Mouse (Mus musculus): Measurements from ENCODE around the gene Ttn.
A peak's percentile ranks its signal among the peaks of the same experiment; 100 is the strongest.

Gene Ttn

GRCm38 (mm10) chr2:76961420-76962044 is 20.8 kb downstream of the Ttn start:
- DNase-seq: no peak

GRCm38 (mm10) chr2:76949774-76950173 is 32.6 kb downstream of the Ttn start:
- no peak for DNase-seq

GRCm38 (mm10) chr2:76938515-76938914 is 43.8 kb downstream of the Ttn start:
- no peak for DNase-seq

GRCm38 (mm10) chr2:76929718-76930117 is 52.6 kb downstream of the Ttn start:
- peak; percentile 20 for DNase-seq

GRCm38 (mm10) chr2:76928816-76929215 is 53.5 kb downstream of the Ttn start:
- DNase-seq: no peak

GRCm38 (mm10) chr2:76928298-76928697 is 54.0 kb downstream of the Ttn start:
- no peak for DNase-seq

GRCm38 (mm10) chr2:76926927-76927326 is 55.4 kb downstream of the Ttn start:
- no peak for DNase-seq

- no peak for DNase-seq
Observed at GRCm38 (mm10) chr2:76914959-76915358, 67.4 kb downstream of the Ttn start.

GRCm38 (mm10) chr2:76908705-76909457 is 73.5 kb downstream of the Ttn start:
- DNase-seq: no peak

GRCm38 (mm10) chr2:76903351-76903750 is 79.0 kb downstream of the Ttn start:
- DNase-seq: no peak

GRCm38 (mm10) chr2:76901476-76902086 is 80.8 kb downstream of the Ttn start:
- no peak for DNase-seq

- no peak for DNase-seq
Observed at GRCm38 (mm10) chr2:76899886-76900285, 82.5 kb downstream of the Ttn start.

- no peak for DNase-seq
Observed at GRCm38 (mm10) chr2:76896990-76897389, 85.4 kb downstream of the Ttn start.

- DNase-seq: no peak
Observed at GRCm38 (mm10) chr2:76895327-76895726, 87.0 kb downstream of the Ttn start.

- DNase-seq: no peak
Observed at GRCm38 (mm10) chr2:76888721-76889120, 93.6 kb downstream of the Ttn start.

- no peak for DNase-seq
Observed at GRCm38 (mm10) chr2:76885855-76886254, 96.5 kb downstream of the Ttn start.

- no peak for DNase-seq
Observed at GRCm38 (mm10) chr2:76881406-76881805, 100.9 kb downstream of the Ttn start.

GRCm38 (mm10) chr2:76875587-76875986 is 106.8 kb downstream of the Ttn start:
- DNase-seq: no peak

- DNase-seq: no peak
Observed at GRCm38 (mm10) chr2:76866928-76867327, 115.4 kb downstream of the Ttn start.

GRCm38 (mm10) chr2:76865497-76865896 is 116.8 kb downstream of the Ttn start:
- no peak for DNase-seq

- no peak for DNase-seq
Observed at GRCm38 (mm10) chr2:76861327-76861726, 121.0 kb downstream of the Ttn start.

- DNase-seq: no peak
Observed at GRCm38 (mm10) chr2:76850066-76850465, 132.3 kb downstream of the Ttn start.

- DNase-seq: no peak
Observed at GRCm38 (mm10) chr2:76843162-76843561, 139.2 kb downstream of the Ttn start.

- DNase-seq: no peak
Observed at GRCm38 (mm10) chr2:76820472-76820871, 161.9 kb downstream of the Ttn start.
